Mouse (Mus musculus): Measurements from ENCODE around the gene Psat1.

- TF ChIP-seq EP300 (IDR thresholded peaks at IDR 0.05; ENCODE audit: low read depth) (no peak), CTCF (IDR thresholded peaks at IDR 0.05; ENCODE audit: low read depth) (no peak)
These were observed 55.0 kb downstream of the Psat1 start for GRCm38 (mm10) chr19:15892146-15892545.
